Mouse (Mus musculus): ENCODE results near the gene Slc25a14.

DNA sequence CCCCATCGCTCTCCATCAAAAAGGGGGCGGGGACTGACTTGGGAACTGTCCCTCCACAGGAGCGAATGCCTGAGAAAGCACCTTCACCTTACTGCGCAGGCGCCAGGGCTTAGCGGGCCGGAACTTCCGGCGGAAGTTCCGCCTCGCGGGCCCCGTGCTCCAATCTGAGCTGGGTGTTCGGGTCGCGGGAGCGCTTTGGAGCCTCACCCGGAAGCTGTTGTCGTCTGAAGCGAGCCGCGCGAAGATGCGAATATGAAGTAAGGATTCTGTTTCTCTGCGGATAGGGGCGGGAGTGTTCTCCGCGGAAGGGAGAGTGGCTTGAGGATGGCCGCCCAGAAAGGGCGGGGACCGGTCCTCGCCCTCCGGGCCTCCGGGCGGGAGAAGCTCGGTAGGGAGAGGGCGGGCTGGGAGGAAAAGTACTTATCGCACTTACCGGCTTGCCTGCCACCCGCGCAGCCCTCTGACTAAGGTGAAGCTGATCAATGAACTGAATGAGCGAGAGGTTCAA is 71.7 kb downstream of the Slc25a14 start, which contains the start of gene Rbmx2:
- no peak for TF ChIP-seq GATA1 (IDR thresholded peaks at IDR 0.05; ENCODE audit: low read length)
- TF ChIP-seq TAL1 (IDR thresholded peaks at IDR 0.05; ENCODE audit: low read length): no peak
